Mouse (Mus musculus) gastrocnemius, postnatal 4 days (tissue): Measurements from ENCODE around the gene Tet1. TPM values are rescaled to one million over a fixed set of nuclear protein-coding genes. Genes with fewer than 3 reads are reported as not detected.

Source experiments
- DNase-seq, 2 experiments: peaks; one replicate each; pipeline ENCODE4 v3.0.0; 2021 to 2022; ENCODE audit warnings: low spot score in 2 of 2, mixed read lengths in 2 of 2
- total RNA-seq, 2 experiments: library from RNA; stranded (reverse); gene quantifications; 2 replicates each; pipeline ENCODE4 v1.2.3; 2021

Gene Tet1
- total RNA-seq, 2 experiments from 2014 or later, result 25.3 to 26.4 TPM

GRCm38 (mm10) chr10:62892549-62893232 lies 16.1 kb downstream of the Tet1 start:
- DNase-seq, result no peak

GRCm38 (mm10) chr10:62891025-62891424 lies 17.8 kb downstream of the Tet1 start:
- no peak for DNase-seq

GRCm38 (mm10) chr10:62886799-62887591 lies 21.8 kb downstream of the Tet1 start:
- DNase-seq, result peak; percentile 50 to 66

- peak in 1 of 2 experiments; percentile 19 for DNase-seq
Observed at GRCm38 (mm10) chr10:62885969-62886798, 22.6 kb downstream of the Tet1 start.

- no peak for DNase-seq
Observed at GRCm38 (mm10) chr10:62885460-62885859, 23.3 kb downstream of the Tet1 start.

GRCm38 (mm10) chr10:62884517-62884916 lies 24.3 kb downstream of the Tet1 start:
- DNase-seq, result no peak

GRCm38 (mm10) chr10:62883933-62884372 lies 24.8 kb downstream of the Tet1 start:
- peak in 1 of 2 experiments; percentile 19 for DNase-seq

- no peak for DNase-seq
Observed at GRCm38 (mm10) chr10:62881211-62881610, 27.6 kb downstream of the Tet1 start.

- no peak for DNase-seq
Observed at GRCm38 (mm10) chr10:62878056-62878455, 30.7 kb downstream of the Tet1 start.

DNA sequence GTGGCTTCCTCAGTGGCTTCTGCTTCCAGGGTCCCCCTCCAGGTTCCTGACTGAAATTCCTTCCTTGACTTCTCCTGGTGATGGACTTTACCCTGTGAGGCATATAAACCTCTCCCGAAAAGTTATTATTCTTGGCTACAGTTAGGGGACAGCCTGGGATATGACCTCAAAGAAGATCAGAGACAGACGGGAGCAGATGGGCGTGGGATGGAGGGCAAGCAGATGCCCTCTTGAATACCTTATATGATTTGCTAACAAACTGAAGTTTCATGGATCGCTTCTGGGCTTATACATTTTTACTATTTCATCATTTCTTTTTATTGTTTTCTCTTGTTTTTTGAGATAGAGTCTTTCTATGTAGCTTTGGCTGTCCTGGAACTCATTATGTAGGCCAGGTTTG lies 33.2 kb downstream of the Tet1 start:
- no peak for DNase-seq

DNA sequence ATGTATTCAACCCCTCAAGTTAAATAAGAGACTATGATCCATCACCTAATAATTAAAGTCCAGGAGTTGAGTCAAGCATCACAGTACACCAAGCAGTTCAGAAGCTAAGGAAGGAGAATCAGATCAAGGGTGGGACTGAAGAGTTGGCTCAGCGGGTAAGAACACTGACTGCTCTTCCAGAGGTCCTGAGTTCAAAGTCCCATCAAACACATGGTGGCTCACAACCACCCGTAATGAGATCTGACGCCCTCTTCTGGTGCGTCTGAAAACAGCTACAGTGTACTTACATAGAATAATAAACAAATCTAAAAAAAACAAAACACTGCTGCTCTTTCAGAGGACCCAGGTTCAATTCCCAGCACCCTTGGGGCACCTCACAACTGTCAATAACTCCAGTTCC lies 34.0 kb downstream of the Tet1 start:
- no peak for DNase-seq

DNA sequence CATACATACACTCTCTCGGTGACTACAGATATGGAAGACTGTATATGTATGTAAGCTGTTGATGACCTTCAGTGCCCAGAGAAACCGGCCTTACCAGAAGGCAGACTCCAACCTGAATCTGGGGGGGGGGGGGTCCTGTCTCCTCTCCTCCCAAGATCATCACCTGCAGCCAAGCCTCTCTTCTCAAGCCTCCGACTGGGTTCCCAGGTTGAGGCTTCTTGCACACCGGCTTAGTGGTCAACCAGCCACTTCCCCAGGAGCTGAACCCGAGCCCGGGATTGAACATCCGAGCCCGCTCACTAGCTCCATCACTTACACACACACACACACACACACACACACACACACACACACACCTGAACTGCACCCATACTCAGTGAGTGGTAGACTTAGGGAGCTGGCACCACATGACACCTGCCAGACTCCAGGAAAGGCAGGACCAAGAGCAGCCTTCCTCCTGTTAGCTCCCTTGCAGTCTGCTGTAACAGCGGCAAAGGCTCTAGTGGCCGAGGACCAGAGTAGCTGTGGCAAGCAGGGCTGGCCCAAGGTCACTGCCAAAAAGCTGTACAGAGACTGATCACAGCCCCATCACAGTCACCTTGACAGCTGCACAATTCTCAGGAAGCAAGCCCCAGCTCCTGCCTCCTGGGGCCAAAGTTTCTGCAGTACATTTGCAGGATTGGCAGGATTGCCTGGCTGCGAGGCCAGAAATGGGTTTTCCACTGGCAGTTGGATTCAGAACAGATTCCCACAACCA lies 42.6 kb downstream of the Tet1 start:
- peak in 1 of 2 experiments; percentile 54 for DNase-seq

DNA sequence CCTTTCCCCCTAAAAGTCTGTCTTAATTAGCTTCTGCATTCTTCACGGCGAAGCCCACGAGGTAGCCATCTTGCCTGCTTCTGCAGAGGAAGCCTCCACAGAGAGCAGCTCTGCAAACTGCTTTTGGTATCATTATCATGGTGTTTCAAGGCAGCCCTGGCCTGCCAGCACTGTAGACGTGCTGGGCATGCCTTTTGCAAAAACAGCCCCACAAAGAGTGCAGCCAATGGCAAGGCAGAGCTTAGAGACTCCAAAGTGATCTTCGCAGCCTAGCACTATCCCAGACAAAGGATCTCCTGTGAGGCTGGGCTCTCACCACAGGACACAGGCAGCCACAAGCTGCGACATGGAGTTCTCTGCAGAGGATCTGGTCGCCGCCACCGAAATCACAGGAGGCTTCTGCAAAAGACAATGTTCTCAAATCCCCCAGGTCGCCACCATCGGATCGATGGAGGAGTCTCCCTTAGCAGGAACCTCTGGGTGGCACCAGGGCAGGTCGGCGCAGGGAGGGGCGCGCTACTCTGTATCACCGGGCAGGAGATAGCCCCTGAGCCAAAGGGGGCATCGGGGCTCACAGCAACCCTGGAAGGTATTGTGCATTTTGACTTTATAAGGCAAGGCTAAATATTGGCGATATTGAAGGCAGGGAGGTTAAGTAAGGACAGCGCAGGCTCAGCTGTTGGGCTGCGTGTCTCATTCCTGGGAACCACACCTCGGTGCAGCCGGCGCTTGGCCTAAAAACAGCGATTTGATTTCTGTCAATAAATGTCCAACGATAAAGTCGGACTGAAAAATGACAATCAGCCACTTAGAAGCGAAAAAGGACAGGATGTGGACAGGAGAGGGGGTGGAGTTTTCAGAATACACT lies 43.4 kb downstream of the Tet1 start:
- DNase-seq, result peak; percentile 31 to 70

DNA sequence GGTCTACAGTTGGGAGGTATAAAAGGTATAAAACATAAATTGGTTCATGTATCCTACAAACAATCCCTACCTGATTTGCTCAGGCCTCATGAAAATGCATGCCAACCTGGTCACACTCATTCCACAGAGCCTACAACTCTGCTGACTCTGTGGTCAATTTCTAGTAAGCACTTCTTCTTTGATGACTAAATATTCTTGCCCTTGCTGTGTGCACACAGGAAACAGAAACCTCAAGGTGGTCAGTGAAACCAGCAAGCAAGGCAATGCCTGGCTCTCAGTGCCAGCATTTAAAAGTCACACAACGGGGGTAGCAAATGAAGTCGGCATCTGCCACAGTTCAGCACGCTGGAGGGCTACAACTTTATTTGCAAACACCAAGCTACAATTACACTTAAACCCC lies 45.2 kb downstream of the Tet1 start:
- no peak for DNase-seq

- no peak for DNase-seq
Observed at GRCm38 (mm10) chr10:62862435-62862834, 46.4 kb downstream of the Tet1 start.

DNA sequence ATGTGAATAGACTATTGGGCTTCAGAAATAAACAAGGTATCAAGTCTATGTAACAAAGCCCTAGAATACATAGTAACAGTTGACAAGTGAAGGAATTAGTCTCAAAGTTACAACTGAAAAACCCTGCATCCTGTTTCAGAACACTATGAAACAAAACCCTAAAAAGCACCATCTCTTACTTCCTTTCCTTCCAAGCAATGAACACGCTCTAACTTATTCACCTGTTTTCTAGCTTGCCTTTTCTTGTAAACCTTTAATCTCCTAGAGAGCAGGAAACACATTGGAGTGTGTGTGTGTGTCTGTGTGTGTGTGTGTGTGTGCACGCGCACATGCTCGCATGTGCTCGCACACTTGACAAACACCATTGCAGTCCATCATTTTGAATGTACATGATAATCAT lies 49.8 kb downstream of the Tet1 start:
- DNase-seq, result no peak

- no peak for DNase-seq
Observed at GRCm38 (mm10) chr10:62856690-62857290, 52.0 kb downstream of the Tet1 start.

DNA sequence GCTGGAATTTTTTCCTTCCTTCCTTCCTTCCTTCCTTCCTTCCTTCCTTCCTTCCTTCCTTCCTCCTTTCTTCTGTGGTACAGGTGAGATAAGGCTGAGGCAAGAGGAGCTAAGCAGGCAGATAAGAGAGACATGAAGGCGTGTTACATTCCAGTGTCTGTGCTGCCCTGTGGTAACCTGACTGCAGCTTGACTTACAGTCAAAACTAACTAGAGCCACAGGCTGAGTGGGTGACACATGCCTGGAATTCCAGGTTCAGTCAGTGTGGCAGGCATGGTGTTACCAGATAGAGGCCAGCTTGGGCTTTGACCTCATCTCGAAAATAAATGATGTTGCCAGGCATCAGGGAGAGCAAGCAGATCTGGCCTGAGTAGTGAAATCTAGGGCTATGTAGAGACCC lies 53.8 kb downstream of the Tet1 start:
- DNase-seq, result no peak

GRCm38 (mm10) chr10:62854581-62854980 lies 54.2 kb downstream of the Tet1 start:
- no peak for DNase-seq
